Comparison of ENCODE assay signal across 8 mouse cellular contexts in genomic region chr12:52700697-52701191, GRCm38 (mm10). TPM values are rescaled to one million over a fixed set of nuclear protein-coding genes. Genes with fewer than 3 reads are reported as not detected.
DNase-seq lines count a peak whose midpoint lies in the region; ATAC-seq lines count a peak whose summit lies in the region.

No protein-coding gene starts in this region.

- H3K4me1 ChIP-seq in heart, embryonic 11.5 days (ENCODE audit: control insufficient read depth, insufficient read depth, low read length): peaks cover 3% of the 10 kb centered on the region; the same call in 1 of the 2 replicates
- H3K4me1 ChIP-seq in intestine, embryonic 16.5 days (ENCODE audit: control insufficient read depth, insufficient read depth, low read length): peaks cover 13% of the 10 kb centered on the region
- peaks cover 56% of the 10 kb centered on the region for H3K4me1 ChIP-seq in neural tube, embryonic 15.5 days

- no peak overlapping the region for H3K27ac ChIP-seq in heart, embryonic 11.5 days (ENCODE audit: low read depth, low read length)
- H3K27ac ChIP-seq in intestine, embryonic 16.5 days (ENCODE audit: low read length): no peak overlapping the region
- peak overlapping the region; percentile 93 for H3K27ac ChIP-seq in neural tube, embryonic 15.5 days (replicated peaks)

- no peak for DNase-seq in heart, adult 8-10 months (ENCODE audit: low spot score)
- peak; percentile 19 for DNase-seq in ES-CJ7 (ENCODE audit: low read depth, low spot score)
- peak; percentile 45 for DNase-seq in embryo, embryonic 9.5 days (ENCODE audit: extremely low spot score)
- DNase-seq in thymus, adult 18-20 months: no peak
- no peak for DNase-seq in B cell, adult 2 months

- 0 out of 2 replicates have a peak overlapping the region, but pooled peaks have one; percentile 23 for H3K4me3 ChIP-seq in heart, embryonic 11.5 days (ENCODE audit: low read depth, low read length)
- 0 out of 2 replicates have a peak overlapping the region, but pooled peaks have one; percentile 6 for H3K4me3 ChIP-seq in intestine, embryonic 16.5 days (ENCODE audit: low read length)
- peak overlapping the region; percentile 62 for H3K4me3 ChIP-seq in neural tube, embryonic 15.5 days (replicated peaks)

- no peaks in the 10 kb centered on the region for H3K36me3 ChIP-seq in heart, embryonic 11.5 days (ENCODE audit: control insufficient read depth, insufficient read depth, low read length)
- no peaks in the 10 kb centered on the region for H3K36me3 ChIP-seq in intestine, embryonic 16.5 days (ENCODE audit: control insufficient read depth, insufficient read depth, low read length)
- H3K36me3 ChIP-seq in neural tube, embryonic 15.5 days: no peaks in the 10 kb centered on the region

- H3K4me2 ChIP-seq in heart, embryonic 11.5 days: peak overlapping the region; percentile 38
- peak overlapping the region; percentile 33; the same call in 1 of the 2 replicates for H3K4me2 ChIP-seq in intestine, embryonic 16.5 days (ENCODE audit: low read depth, low read length)
- H3K4me2 ChIP-seq in neural tube, embryonic 15.5 days: peak overlapping the region; percentile 72

- no peak for ATAC-seq in heart, embryonic 11.5 days (replicated peaks; ENCODE audit: insufficient number of reproducible peaks, low FRiP score, low TSS enrichment)
- ATAC-seq in intestine, embryonic 16.5 days: no peak
- peak; percentile 48 for ATAC-seq in neural tube, embryonic 15.5 days (ENCODE audit: low FRiP score)

- H3K27me3 ChIP-seq in heart, embryonic 11.5 days (ENCODE audit: control insufficient read depth, insufficient read depth, low read length): no peaks in the 10 kb centered on the region
- H3K27me3 ChIP-seq in intestine, embryonic 16.5 days (replicated peaks; ENCODE audit: control insufficient read depth, insufficient read depth, low read length): no peaks in the 10 kb centered on the region
- H3K27me3 ChIP-seq in neural tube, embryonic 15.5 days (replicated peaks): no peaks in the 10 kb centered on the region

- 52% methylated on average over 15 of the region's 15 CpGs for WGBS in heart, embryonic 11.5 days (ENCODE audit: insufficient replicate concordance)
- 38% methylated on average over 15 of the region's 15 CpGs for WGBS in intestine, embryonic 16.5 days
- WGBS in neural tube, embryonic 15.5 days: 10% methylated on average over 15 of the region's 15 CpGs

- H3K9me3 ChIP-seq in heart, embryonic 11.5 days (replicated peaks; ENCODE audit: control insufficient read depth, low read length): no peaks in the 10 kb centered on the region
- no peaks in the 10 kb centered on the region for H3K9me3 ChIP-seq in intestine, embryonic 16.5 days (ENCODE audit: control insufficient read depth, low read length)
- H3K9me3 ChIP-seq in neural tube, embryonic 15.5 days (replicated peaks): no peaks in the 10 kb centered on the region

- peak overlapping the region; percentile 44; the same call in 1 of the 2 replicates for H3K9ac ChIP-seq in heart, embryonic 11.5 days (ENCODE audit: low read depth, low read length)
- peak overlapping the region; percentile 30; the same call in 1 of the 2 replicates for H3K9ac ChIP-seq in intestine, embryonic 16.5 days (ENCODE audit: low read depth, low read length)
- H3K9ac ChIP-seq in neural tube, embryonic 15.5 days (replicated peaks): peak overlapping the region; percentile 70

RNA-seq across cellular contexts. Expression of gene Akap6, which starts 1.6 kb away (rescaled TPM):
- 6.7 and 7.3 TPM in 2 replicates for polyA plus RNA-seq in heart, embryonic 11.5 days (2014; fragmentation: Nextera tagmentation; extraction: Ambion mirVana)
- total RNA-seq in heart, adult 8-10 months (2022): 100 to 1,000 TPM in 3 of 4 experiments, 10 to 100 TPM in 1; 99.5 to 139 (median 123) TPM
- polyA plus RNA-seq in intestine, embryonic 16.5 days (2015; fragmentation: Nextera tagmentation; extraction: Ambion mirVana): 1.4 TPM in 2 replicates
- 20.3 and 24.4 TPM in 2 replicates for polyA plus RNA-seq in neural tube, embryonic 15.5 days (2015; fragmentation: Nextera tagmentation; extraction: Ambion mirVana)

Comparison
In these comparisons a context has a peak if more than half of its experiments do, and no peak if none do; other contexts are left out.
1. H3K4me3 ChIP-seq: peak in every context shown above with its lines; median percentile 62 in neural tube, embryonic 15.5 days; 23 in heart, embryonic 11.5 days; 6 in intestine, embryonic 16.5 days.
2. DNase-seq: peak in ES-CJ7 (single experiment) and embryo, embryonic 9.5 days (single experiment); none in heart, adult 8-10 months (single experiment), thymus, adult 18-20 months (0 of 2) and B cell, adult 2 months (0 of 2).
3. Peak in every context shown above with its lines, with median percentiles within 50 percentile points of each other: H3K4me2 ChIP-seq and H3K9ac ChIP-seq.